Mouse (Mus musculus) intestine, postnatal 0 days (tissue): ENCODE data around the gene Kank4. TPM values are rescaled to one million over a fixed set of nuclear protein-coding genes. Genes with fewer than 3 reads are reported as not detected.

Experiments used
- ATAC-seq: fragments of 200-750 bp; cut with Nextera tagmentation; 2 replicates; pipeline ENCODE4 v1.8.0; 2017; ENCODE audit warnings: mild to moderate bottlenecking, moderate TSS enrichment, moderate library complexity
- H3K27ac ChIP-seq: fragments of 300-500 bp; sonication (generic); 2 replicates; pipeline ENCODE4 v1.5.1; 2014; ENCODE audit warnings: mild to moderate bottlenecking, low read depth, low read length, moderate library complexity
- H3K27me3 ChIP-seq: fragments of 300-500 bp; sonication (generic); replicated peaks from 2 replicates; pipeline ENCODE4 v1.6.1; 2014; ENCODE audit warnings: low read length, mixed read lengths; ENCODE audit not compliant: control insufficient read depth, insufficient read depth
- H3K36me3 ChIP-seq: fragments of 300-500 bp; sonication (generic); 2 replicates; pipeline ENCODE4 v1.6.1; 2014; ENCODE audit warnings: mild to moderate bottlenecking, moderate library complexity; ENCODE audit not compliant: control insufficient read depth, insufficient read depth
- H3K4me1 ChIP-seq: fragments of 300-500 bp; sonication (generic); replicated peaks from 2 replicates; pipeline ENCODE4 v1.6.1; 2014; ENCODE audit warnings: antibody characterized with exemption, low read length, mixed read lengths; ENCODE audit not compliant: control insufficient read depth, insufficient read depth
- H3K4me2 ChIP-seq: fragments of 300-500 bp; sonication (generic); replicated peaks from 2 replicates; pipeline ENCODE4 v1.6.1; 2014; ENCODE audit warnings: low read depth, mild to moderate bottlenecking, moderate library complexity
- H3K4me3 ChIP-seq: fragments of 300-500 bp; sonication (generic); 2 replicates; pipeline ENCODE4 v1.5.1; 2014; ENCODE audit warnings: low read depth, low read length
- H3K9ac ChIP-seq: fragments of 300-500 bp; sonication (generic); 2 replicates; pipeline ENCODE4 v1.6.1; 2014; ENCODE audit warnings: mild to moderate bottlenecking, low read depth, low read length
- H3K9me3 ChIP-seq: fragments of 300-500 bp; sonication (generic); 2 replicates; pipeline ENCODE4 v1.6.1; 2016; ENCODE audit warnings: mixed run types; ENCODE audit not compliant: control insufficient read depth
- CTCF ChIP-seq: sonication (generic); IDR thresholded peaks from 2 replicates; pipeline ENCODE4 v1.5.1; 2016; ENCODE audit warnings: low read depth, mild to moderate bottlenecking, control low read depth, antibody characterized with exemption, moderate library complexity
- WGBS: fragments of 180-500 bp; shearing (Covaris S2); extraction: QIAGEN DNeasy Blood & Tissue Kit; methylation state at CpG from one replicate; pipeline ENCODE4 v1.1.7; 2014; 5-methylcytosine and 5-hydroxymethylcytosine counted together
- polyA plus RNA-seq: library from polyadenylated mRNA; unstranded; fragments of >200 nt; fragmentation: Nextera tagmentation; extraction: Ambion mirVana; gene quantifications from 2 replicates; pipeline ENCODE4 v1.2.1, GENCODE M21; 2015

Gene Kank4
- polyA plus RNA-seq, 1 experiment from 2014 or later, result 0.31 TPM

DNA sequence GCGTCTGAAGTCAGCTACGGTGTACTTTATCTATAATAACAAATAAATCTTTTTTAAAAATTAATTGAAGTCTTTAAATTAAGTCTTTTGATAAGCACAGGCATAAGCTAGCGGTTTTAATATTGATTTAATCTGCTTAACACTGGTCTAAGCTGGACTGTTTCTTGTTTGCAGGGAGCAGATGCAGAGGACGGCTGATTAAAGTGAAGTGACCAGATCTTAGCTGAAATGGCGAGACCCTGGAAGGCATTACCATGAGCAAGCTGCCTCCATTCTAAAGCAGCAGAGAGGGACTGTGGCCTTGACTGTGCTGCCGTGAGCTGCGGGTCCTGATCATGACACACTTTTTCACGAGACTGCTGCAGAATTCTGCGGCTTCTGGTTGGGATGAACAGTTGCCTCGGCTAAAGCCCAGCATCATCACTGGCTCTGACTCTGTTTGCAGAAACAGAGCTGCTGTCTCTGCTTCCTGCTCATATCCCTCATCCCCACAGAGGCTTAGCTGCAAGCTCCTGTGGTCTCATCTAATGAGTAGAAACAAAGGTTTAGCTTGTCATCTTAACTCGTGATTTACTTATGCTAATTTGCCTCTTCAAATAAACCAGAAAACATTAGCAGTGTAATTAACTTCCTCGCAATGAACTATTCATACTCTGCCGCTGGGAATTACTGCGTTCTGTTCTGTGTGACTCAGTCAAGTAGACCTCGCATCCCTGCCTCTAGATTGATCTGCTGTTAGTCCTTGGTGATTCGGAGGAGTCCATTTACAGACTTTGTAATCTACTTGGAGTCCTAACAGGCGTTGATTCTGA, 99.4 kb downstream of the Kank4 start:
- H3K4me2 ChIP-seq, result no peak overlapping the region
- H3K36me3 ChIP-seq, result peaks cover 4% of the 10 kb centered on the region; the same call in 1 of the 2 replicates
- H3K4me1 ChIP-seq, result no peaks in the 10 kb centered on the region
- no peak for ATAC-seq
- no peaks in the 10 kb centered on the region for H3K27me3 ChIP-seq
- no peak overlapping the region for H3K4me3 ChIP-seq
- TF ChIP-seq CTCF, result no peak
- H3K9ac ChIP-seq, result no peak overlapping the region
- no peak overlapping the region for H3K27ac ChIP-seq
- WGBS, result 85% methylated on average over 17 of the region's 17 CpGs
- H3K9me3 ChIP-seq, result no peaks in the 10 kb centered on the region

DNA sequence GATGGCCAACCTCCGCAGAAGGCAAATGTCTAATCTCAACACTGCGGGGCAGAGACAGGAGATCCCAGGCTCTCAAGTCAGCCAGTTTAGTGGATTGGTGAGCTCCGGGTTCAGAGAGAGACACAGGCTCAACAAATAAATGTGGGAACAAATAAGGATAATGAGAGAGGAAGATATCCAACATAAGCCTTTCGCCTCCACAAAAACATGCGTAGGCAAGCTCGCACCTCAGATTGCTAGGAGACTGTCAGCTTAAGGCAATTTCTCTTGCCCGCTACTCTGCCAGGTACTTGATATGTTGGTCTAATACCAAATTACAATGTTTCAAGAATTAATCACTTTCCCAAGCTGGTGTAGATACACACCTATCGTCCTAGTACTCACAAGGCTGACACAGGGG, 106.4 kb downstream of the Kank4 start:
- no peak for ATAC-seq
- H3K27me3 ChIP-seq, result no peaks in the 10 kb centered on the region
- no peak overlapping the region for H3K27ac ChIP-seq
- TF ChIP-seq CTCF, result no peak
- H3K4me2 ChIP-seq, result no peak overlapping the region
- no peak overlapping the region for H3K4me3 ChIP-seq
- H3K9me3 ChIP-seq, result no peaks in the 10 kb centered on the region
- no peak overlapping the region for H3K9ac ChIP-seq
- 96% methylated on average over 8 of the region's 8 CpGs for WGBS
- H3K4me1 ChIP-seq, result no peaks in the 10 kb centered on the region
- H3K36me3 ChIP-seq, result peaks cover 6% of the 10 kb centered on the region; the same call in 1 of the 2 replicates

Other genes starting within 250 kb of the Kank4 start
- not detected in 2 replicates for gene L1td1, start 90.8 kb downstream of the Kank4 start, polyA plus RNA-seq
- not detected in 2 replicates for gene I0C0044D17Rik, start 6.3 kb upstream of the Kank4 start, polyA plus RNA-seq
- gene Usp1, start 106.3 kb upstream of the Kank4 start, polyA plus RNA-seq, result 42.2 and 51.0 TPM in 2 replicates
- gene Angptl3, start 213.4 kb upstream of the Kank4 start, polyA plus RNA-seq, result 0.42 and 0.73 TPM in 2 replicates